Mouse (Mus musculus) midbrain, embryonic 14.5 days (tissue): ENCODE results near the gene Arl15. TPM values are rescaled to one million over a fixed set of nuclear protein-coding genes. Genes with fewer than 3 reads are reported as not detected.

Experiments
- ATAC-seq: fragments of 200-750 bp; cut with Nextera tagmentation; 2 replicates; pipeline ENCODE4 v1.8.0; 2017; ENCODE audit warnings: moderate number of reproducible peaks, moderate library complexity; ENCODE audit not compliant: low FRiP score, low TSS enrichment
- DNase-seq: peaks from one replicate; pipeline ENCODE4 v3.0.0-alpha.2; 2015
- H3K27ac ChIP-seq: fragments of 300-500 bp; sonication (generic); replicated peaks from 2 replicates; pipeline ENCODE4 v1.5.1; 2014; ENCODE audit warnings: mild to moderate bottlenecking, low read depth, low read length, moderate library complexity
- H3K27me3 ChIP-seq: fragments of 300-500 bp; sonication (generic); 2 replicates; pipeline ENCODE4 v1.6.1; 2014; ENCODE audit warnings: low read length, control low read depth, mixed read lengths; ENCODE audit not compliant: control insufficient read depth, insufficient read depth
- H3K36me3 ChIP-seq: fragments of 300-500 bp; sonication (generic); 2 replicates; pipeline ENCODE4 v1.6.1; 2014; ENCODE audit warnings: low read length, control low read depth; ENCODE audit not compliant: control insufficient read depth, insufficient read depth
- H3K4me1 ChIP-seq: fragments of 300-500 bp; sonication (generic); 2 replicates; pipeline ENCODE4 v1.6.1; 2014; ENCODE audit warnings: mild to moderate bottlenecking, antibody characterized with exemption, low read length, control low read depth; ENCODE audit not compliant: control insufficient read depth, insufficient read depth
- H3K4me2 ChIP-seq: fragments of 300-500 bp; sonication (generic); 2 replicates; pipeline ENCODE4 v1.6.1; 2014; ENCODE audit warnings: mild to moderate bottlenecking, low read length, moderate library complexity
- H3K4me3 ChIP-seq: fragments of 300-500 bp; sonication (generic); replicated peaks from 2 replicates; pipeline ENCODE4 v1.5.1; 2014; ENCODE audit warnings: low read depth, low read length
- H3K9ac ChIP-seq: fragments of 300-500 bp; sonication (generic); replicated peaks from 2 replicates; pipeline ENCODE4 v1.6.1; 2014; ENCODE audit warnings: mild to moderate bottlenecking, low read length, moderate library complexity
- H3K9me3 ChIP-seq: fragments of 300-500 bp; sonication (generic); 2 replicates; pipeline ENCODE4 v1.6.1; 2016; ENCODE audit warnings: low read length, control low read depth, mixed read lengths; ENCODE audit not compliant: control insufficient read depth
- WGBS: fragments of 180-500 bp; shearing (Covaris S2); extraction: QIAGEN DNeasy Blood & Tissue Kit; methylation state at CpG from one replicate; pipeline ENCODE4 v1.1.7; 2014; 5-methylcytosine and 5-hydroxymethylcytosine counted together
- polyA plus RNA-seq: library from polyadenylated mRNA; unstranded; fragments of >200 nt; fragmentation: Nextera tagmentation; extraction: Ambion mirVana; gene quantifications from 2 replicates; pipeline ENCODE4 v1.2.1, GENCODE M21; 2014

The Arl15 gene
- polyA plus RNA-seq, 1 experiment from 2014 or later: 24.5 TPM

GRCm38 (mm10) chr13:113897498-113897897 is 103.2 kb downstream of the Arl15 start:
- no peaks in the 10 kb centered on the region for H3K36me3 ChIP-seq
- H3K9me3 ChIP-seq: no peaks in the 10 kb centered on the region
- no peaks in the 10 kb centered on the region for H3K4me1 ChIP-seq
- H3K4me2 ChIP-seq: no peak overlapping the region
- H3K4me3 ChIP-seq: no peak overlapping the region
- 92% methylated on average over 3 of the region's 3 CpGs for WGBS
- no peak overlapping the region for H3K27ac ChIP-seq
- ATAC-seq: no peak
- H3K9ac ChIP-seq: no peak overlapping the region
- no peak for DNase-seq
- no peaks in the 10 kb centered on the region for H3K27me3 ChIP-seq

GRCm38 (mm10) chr13:113897951-113898350 is 103.6 kb downstream of the Arl15 start:
- DNase-seq: no peak
- Histone ChIP-seq H3K27ac (no peak overlapping the region), H3K27me3 (no peaks in the 10 kb centered on the region), H3K4me3 (no peak overlapping the region), H3K4me2 (no peak overlapping the region), H3K9ac (no peak overlapping the region), H3K36me3 (no peaks in the 10 kb centered on the region), H3K4me1 (no peaks in the 10 kb centered on the region), H3K9me3 (no peaks in the 10 kb centered on the region)
- 95% methylated on average over 9 of the region's 9 CpGs for WGBS
- ATAC-seq: no peak

- 95% methylated on average over 11 of the region's 11 CpGs for WGBS
- H3K4me1 ChIP-seq: no peaks in the 10 kb centered on the region
- H3K36me3 ChIP-seq: no peaks in the 10 kb centered on the region
Observed at GRCm38 (mm10) chr13:113901001-113901545, 106.8 kb downstream of the Arl15 start.

GRCm38 (mm10) chr13:113903255-113903654 is 109.0 kb downstream of the Arl15 start:
- WGBS: 92% methylated on average over 6 of the region's 6 CpGs
- H3K4me3 ChIP-seq: no peak overlapping the region
- DNase-seq (no peak), ATAC-seq (no peak)
- no peaks in the 10 kb centered on the region for H3K27me3 ChIP-seq
- H3K36me3 ChIP-seq: no peaks in the 10 kb centered on the region
- H3K9ac ChIP-seq: no peak overlapping the region
- H3K27ac ChIP-seq: no peak overlapping the region
- no peak overlapping the region for H3K4me2 ChIP-seq
- no peaks in the 10 kb centered on the region for H3K4me1 ChIP-seq
- H3K9me3 ChIP-seq: no peaks in the 10 kb centered on the region

More at GRCm38 (mm10) chr13:113901001-113901545, 106.8 kb downstream of the Arl15 start:
- Histone ChIP-seq H3K27ac (no peak overlapping the region), H3K4me2 (no peak overlapping the region), H3K9me3 (no peaks in the 10 kb centered on the region), H3K9ac (no peak overlapping the region), H3K4me3 (no peak overlapping the region), H3K27me3 (no peaks in the 10 kb centered on the region)
- no peak for ATAC-seq
- no peak for DNase-seq

- Histone ChIP-seq H3K9me3 (no peaks in the 10 kb centered on the region), H3K27me3 (no peaks in the 10 kb centered on the region), H3K4me3 (no peak overlapping the region), H3K36me3 (no peaks in the 10 kb centered on the region), H3K27ac (no peak overlapping the region; the same call in 1 of the 2 replicates), H3K4me1 (peaks cover 14% of the 10 kb centered on the region), H3K4me2 (peak overlapping the region; percentile 4; the same call in 1 of the 2 replicates), H3K9ac (no peak overlapping the region)
- 45% methylated on average over 11 of the region's 11 CpGs for WGBS
- ATAC-seq (no peak), DNase-seq (peak; percentile 43)
Observed at GRCm38 (mm10) chr13:113911986-113912519, 117.7 kb downstream of the Arl15 start.

GRCm38 (mm10) chr13:113914551-113914971 is 120.3 kb downstream of the Arl15 start:
- H3K36me3 ChIP-seq: no peaks in the 10 kb centered on the region
- H3K4me3 ChIP-seq: no peak overlapping the region
- peaks cover 31% of the 10 kb centered on the region for H3K4me1 ChIP-seq
- 0 out of 2 replicates have a peak, but pooled peaks have one; percentile 53 for ATAC-seq
- no peak overlapping the region; the same call in 1 of the 2 replicates for H3K27ac ChIP-seq
- no peaks in the 10 kb centered on the region for H3K9me3 ChIP-seq
- H3K27me3 ChIP-seq: no peaks in the 10 kb centered on the region
- H3K9ac ChIP-seq: no peak overlapping the region
- H3K4me2 ChIP-seq: peak overlapping the region; percentile 19; the same call in 1 of the 2 replicates
- DNase-seq: peak; percentile 75
- WGBS: 2% methylated on average over 9 of the region's 9 CpGs

GRCm38 (mm10) chr13:113915700-113916099 is 121.4 kb downstream of the Arl15 start:
- Histone ChIP-seq H3K27me3 (no peaks in the 10 kb centered on the region), H3K9ac (no peak overlapping the region), H3K4me3 (no peak overlapping the region), H3K4me1 (peaks cover 31% of the 10 kb centered on the region), H3K27ac (no peak overlapping the region), H3K9me3 (no peaks in the 10 kb centered on the region), H3K4me2 (no peak overlapping the region), H3K36me3 (no peaks in the 10 kb centered on the region)
- ATAC-seq: no peak
- 79% methylated on average over 14 of the region's 14 CpGs for WGBS
- no peak for DNase-seq

GRCm38 (mm10) chr13:113916761-113917160 is 122.5 kb downstream of the Arl15 start:
- Histone ChIP-seq H3K4me2 (no peak overlapping the region), H3K4me3 (no peak overlapping the region), H3K9me3 (no peaks in the 10 kb centered on the region), H3K27ac (0 out of 2 replicates have a peak overlapping the region, but pooled peaks have one; percentile 5), H3K4me1 (peaks cover 31% of the 10 kb centered on the region), H3K27me3 (no peaks in the 10 kb centered on the region), H3K36me3 (no peaks in the 10 kb centered on the region), H3K9ac (no peak overlapping the region)
- WGBS: 57% methylated on average over 5 of the region's 5 CpGs
- peak; percentile 63 for DNase-seq
- ATAC-seq: no peak

- ATAC-seq (peak; percentile 25; the same call in 1 of the 2 replicates), DNase-seq (peak; percentile 53)
- 33% methylated on average over 6 of the region's 6 CpGs for whole genome bisulfite sequencing
- Histone ChIP-seq H3K4me2 (peak overlapping the region; percentile 40), H3K36me3 (no peaks in the 10 kb centered on the region), H3K9me3 (no peaks in the 10 kb centered on the region), H3K9ac (no peak overlapping the region), H3K4me1 (peaks cover 31% of the 10 kb centered on the region), H3K27ac (peak overlapping the region; percentile 68), H3K4me3 (no peak overlapping the region), H3K27me3 (no peaks in the 10 kb centered on the region)
Observed at GRCm38 (mm10) chr13:113917376-113917775, 123.1 kb downstream of the Arl15 start.
